In the genomic region with DNA sequence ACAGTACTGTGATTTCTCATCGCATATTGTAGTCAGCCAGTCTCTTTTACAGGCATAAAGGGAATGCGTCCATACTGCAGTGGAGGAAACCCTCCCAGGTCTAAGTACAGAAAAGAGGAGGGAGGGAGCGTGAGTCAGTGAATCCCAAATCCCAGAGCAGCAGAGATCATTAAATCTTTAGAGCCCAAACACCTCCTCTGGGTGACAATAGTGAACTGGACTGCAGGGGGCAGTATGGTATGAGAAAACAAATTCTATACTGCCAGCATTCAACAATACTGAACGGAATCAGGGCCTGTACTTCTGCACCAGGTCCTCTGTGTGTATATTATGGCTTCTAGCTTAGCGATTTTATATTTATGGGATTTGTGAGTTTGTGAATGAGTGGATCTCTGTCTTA, we compare ENCODE assay signal across 8 mouse cellular contexts.
DNase-seq lines count a peak whose midpoint lies in the region; ATAC-seq and TF ChIP-seq lines count a peak whose summit lies in the region.

No protein-coding gene starts in this region.

- no peak overlapping the region for H3K4me3 ChIP-seq in kidney, embryonic 15.5 days (replicated peaks)
- H3K4me3 ChIP-seq in hindbrain, embryonic 11.5 days (ENCODE audit: low read depth, low read length): no peak overlapping the region
- H3K4me3 ChIP-seq in limb, embryonic 14.5 days (replicated peaks; ENCODE audit: low read length): no peak overlapping the region
- no peak overlapping the region for H3K4me3 ChIP-seq in intestine, embryonic 16.5 days (ENCODE audit: low read length)

- no peak for ATAC-seq in kidney, embryonic 15.5 days (replicated peaks; ENCODE audit: low FRiP score)
- no peak for ATAC-seq in hindbrain, embryonic 11.5 days (ENCODE audit: low FRiP score)
- 0 out of 2 replicates have a peak, but pooled peaks have one; percentile 41 for ATAC-seq in limb, embryonic 14.5 days (ENCODE audit: low FRiP score, low read depth)
- no peak for ATAC-seq in intestine, embryonic 16.5 days

- peak; percentile 23 for DNase-seq in kidney, adult 18-20 months
- peak; percentile 24 for DNase-seq in R1 (ENCODE audit: low read depth, low spot score)
- peak; percentile 8 for DNase-seq in embryo, embryonic 11.5 days (ENCODE audit: low read depth, low spot score)
- DNase-seq in hindbrain, embryonic 11.5 days (ENCODE audit: low spot score): peak; percentile 53
- DNase-seq in limb, embryonic 14.5 days (ENCODE audit: low spot score): peak; percentile 22
- peak; percentile 68 for DNase-seq in retina, postnatal 1 day

- no peaks in the 10 kb centered on the region for H3K9me3 ChIP-seq in kidney, embryonic 15.5 days (replicated peaks)
- no peaks in the 10 kb centered on the region for H3K9me3 ChIP-seq in hindbrain, embryonic 11.5 days (ENCODE audit: control insufficient read depth, low read length)
- no peaks in the 10 kb centered on the region for H3K9me3 ChIP-seq in limb, embryonic 14.5 days (ENCODE audit: control insufficient read depth, low read length)
- H3K9me3 ChIP-seq in intestine, embryonic 16.5 days (ENCODE audit: control insufficient read depth, low read length): no peaks in the 10 kb centered on the region

- WGBS in kidney, embryonic 15.5 days: 37% methylated on average over 5 of the region's 5 CpGs
- 42% methylated on average over 5 of the region's 5 CpGs for WGBS in hindbrain, embryonic 11.5 days
- 47% methylated on average over 5 of the region's 5 CpGs for WGBS in limb, embryonic 14.5 days
- WGBS in intestine, embryonic 16.5 days: 40% methylated on average over 5 of the region's 5 CpGs

- no peak overlapping the region for H3K4me2 ChIP-seq in kidney, embryonic 15.5 days
- H3K4me2 ChIP-seq in hindbrain, embryonic 11.5 days (replicated peaks; ENCODE audit: low read depth, low read length): no peak overlapping the region
- H3K4me2 ChIP-seq in limb, embryonic 14.5 days (replicated peaks; ENCODE audit: low read depth, low read length, severe bottlenecking): no peak overlapping the region
- no peak overlapping the region for H3K4me2 ChIP-seq in intestine, embryonic 16.5 days (ENCODE audit: low read depth, low read length)

- no peaks in the 10 kb centered on the region for H3K4me1 ChIP-seq in kidney, embryonic 15.5 days
- no peaks in the 10 kb centered on the region for H3K4me1 ChIP-seq in hindbrain, embryonic 11.5 days (replicated peaks; ENCODE audit: control insufficient read depth, insufficient read depth, low read length)
- no peaks in the 10 kb centered on the region for H3K4me1 ChIP-seq in limb, embryonic 14.5 days (ENCODE audit: control insufficient read depth, insufficient read depth, low read length)
- H3K4me1 ChIP-seq in intestine, embryonic 16.5 days (ENCODE audit: control insufficient read depth, insufficient read depth, low read length): no peaks in the 10 kb centered on the region

- H3K9ac ChIP-seq in kidney, embryonic 15.5 days: no peak overlapping the region
- H3K9ac ChIP-seq in hindbrain, embryonic 11.5 days (ENCODE audit: low read depth, low read length): no peak overlapping the region
- H3K9ac ChIP-seq in limb, embryonic 14.5 days (ENCODE audit: low read depth, low read length, severe bottlenecking): no peak overlapping the region
- H3K9ac ChIP-seq in intestine, embryonic 16.5 days (ENCODE audit: low read depth, low read length): no peak overlapping the region

- no peak overlapping the region for H3K27ac ChIP-seq in kidney, embryonic 15.5 days
- no peak overlapping the region for H3K27ac ChIP-seq in hindbrain, embryonic 11.5 days (ENCODE audit: low read depth, low read length)
- H3K27ac ChIP-seq in limb, embryonic 14.5 days (replicated peaks; ENCODE audit: low read depth, low read length): no peak overlapping the region
- no peak overlapping the region for H3K27ac ChIP-seq in intestine, embryonic 16.5 days (ENCODE audit: low read length)

- H3K27me3 ChIP-seq in kidney, embryonic 15.5 days: peaks cover 48% of the 10 kb centered on the region
- H3K27me3 ChIP-seq in hindbrain, embryonic 11.5 days (ENCODE audit: control insufficient read depth, insufficient read depth, low read length): 0 out of 2 replicates have a peak, but pooled peaks cover under 1% of the 10 kb centered on the region
- no peaks in the 10 kb centered on the region for H3K27me3 ChIP-seq in limb, embryonic 14.5 days (ENCODE audit: control insufficient read depth, insufficient read depth, low read length)
- peaks cover 13% of the 10 kb centered on the region for H3K27me3 ChIP-seq in intestine, embryonic 16.5 days (replicated peaks; ENCODE audit: control insufficient read depth, insufficient read depth, low read length)

- no peak for TF ChIP-seq POLR2A in limb, embryonic 14.5 days (IDR thresholded peaks at IDR 0.05; ENCODE audit: borderline replicate concordance, extremely low read depth, insufficient read depth, insufficient read length)

- H3K36me3 ChIP-seq in kidney, embryonic 15.5 days: no peaks in the 10 kb centered on the region
- H3K36me3 ChIP-seq in hindbrain, embryonic 11.5 days (ENCODE audit: control insufficient read depth, insufficient read depth, low read length): no peaks in the 10 kb centered on the region
- H3K36me3 ChIP-seq in limb, embryonic 14.5 days (ENCODE audit: control insufficient read depth, insufficient read depth, low read length): no peaks in the 10 kb centered on the region
- H3K36me3 ChIP-seq in intestine, embryonic 16.5 days (ENCODE audit: control insufficient read depth, insufficient read depth, low read length): no peaks in the 10 kb centered on the region

Comparison
In these comparisons a context has a peak if more than half of its experiments do, and no peak if none do; other contexts are left out.
1. DNase-seq: peak in every context shown above with its lines; median percentile 68 in retina, postnatal 1 day; 53 in hindbrain, embryonic 11.5 days; 24 in R1; 23 in kidney, adult 18-20 months; 22 in limb, embryonic 14.5 days; 8 in embryo, embryonic 11.5 days.